In the genomic region with DNA sequence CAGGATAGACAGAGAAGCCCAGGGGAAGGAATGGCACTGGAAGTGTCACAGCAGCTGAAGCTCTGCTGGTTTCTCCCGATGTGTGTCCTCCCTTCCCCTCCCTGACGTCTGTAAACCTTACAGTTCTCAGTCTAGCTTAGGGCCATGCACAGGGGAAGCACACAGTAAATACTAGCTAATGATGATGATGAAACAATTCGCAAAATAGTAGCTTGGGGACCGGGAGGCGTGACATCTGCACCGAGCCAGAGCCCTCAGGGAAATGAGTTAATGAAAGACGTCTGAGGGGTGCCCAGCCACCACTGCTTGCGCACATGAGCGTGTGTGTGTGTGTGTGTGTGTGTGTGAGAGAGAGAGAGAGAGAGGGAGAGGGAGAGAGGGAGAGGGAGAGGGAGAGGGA, we compare ENCODE assay signal across 21 mouse cellular contexts. TPM values are rescaled to one million over a fixed set of nuclear protein-coding genes. Genes with fewer than 3 reads are reported as not detected.
"Had no signal": no experiment of that assay in that cellular context is flagged by ENCODE, and none has a peak within 500 bp of the region (broad histone marks: within the 10 kb centered on the region; RNA-seq: fewer than 3 reads in every experiment).

No protein-coding gene starts in this region.

- H3K27me3 ChIP-seq: lung, embryonic 15.5 days; neural tube, embryonic 12.5 days; stomach, embryonic 15.5 days had no signal

- DNase-seq: liver, postnatal 0 days; lung, adult 2 months; lung, postnatal 10 days; lung, postnatal 4 days; midbrain, embryonic 14.5 days; right cerebral cortex, postnatal 14 days; thymus, adult 2 months; thymus, postnatal 36 days had no signal

- H3K36me3 ChIP-seq: liver, embryonic 15.5 days; lung, embryonic 15.5 days; midbrain, embryonic 10.5 days; midbrain, embryonic 12.5 days; neural tube, embryonic 12.5 days; stomach, embryonic 15.5 days had no signal

- H3K9ac ChIP-seq: liver, embryonic 15.5 days; liver, postnatal 0 days; lung, embryonic 15.5 days; midbrain, embryonic 12.5 days; neural tube, embryonic 12.5 days; stomach, embryonic 15.5 days had no signal

- H3K9me3 ChIP-seq: liver, embryonic 15.5 days; lung, embryonic 15.5 days; midbrain, embryonic 10.5 days; midbrain, embryonic 12.5 days; neural tube, embryonic 12.5 days; stomach, embryonic 15.5 days had no signal

- H3K4me2 ChIP-seq: liver, embryonic 15.5 days; lung, embryonic 15.5 days; midbrain, embryonic 12.5 days; neural tube, embryonic 12.5 days; stomach, embryonic 15.5 days had no signal

- H3K4me3 ChIP-seq: liver, embryonic 15.5 days; lung, embryonic 15.5 days; midbrain, embryonic 10.5 days; midbrain, embryonic 12.5 days; neural tube, embryonic 12.5 days; stomach, embryonic 15.5 days had no signal

- H3K27ac ChIP-seq: liver, embryonic 15.5 days; lung, embryonic 15.5 days; midbrain, embryonic 10.5 days; midbrain, embryonic 12.5 days; neural tube, embryonic 12.5 days; stomach, embryonic 15.5 days; stomach, postnatal 0 days had no signal

- ATAC-seq: liver, postnatal 0 days; midbrain, embryonic 16.5 days had no signal

RNA-seq across cellular contexts. Expression of a gene that starts 15.2 kb away (rescaled TPM):
- total RNA-seq: megakaryocyte, adult 5-6 weeks; megakaryocyte-erythroid progenitor cell, adult 5-6 weeks had no signal
- polyA plus RNA-seq: midbrain, embryonic 14.5 days; neural tube, embryonic 14.5 days had no signal

RNA-seq across cellular contexts. Expression of a gene that starts 17.0 kb away (rescaled TPM):
- total RNA-seq: megakaryocyte, adult 5-6 weeks; megakaryocyte-erythroid progenitor cell, adult 5-6 weeks; neutrophil, adult 5-6 weeks had no signal
- polyA plus RNA-seq: liver, postnatal 0 days; spleen, adult 2 months had no signal
